Mouse (Mus musculus) c-Kit-positive CD71-positive TER-119-negative erythroid progenitor cells, embryonic 14.5 days (primary cell): ENCODE data around the gene Ntng1.

Experiments used
- DNase-seq: peaks from one replicate; pipeline ENCODE4 v3.0.0-alpha.2; 2013; ENCODE audit warnings: low read depth

Ntng1 gene

GRCm38 (mm10) chr3:110054125-110054524 is 89.7 kb downstream of the Ntng1 start:
- no peak for DNase-seq

DNA sequence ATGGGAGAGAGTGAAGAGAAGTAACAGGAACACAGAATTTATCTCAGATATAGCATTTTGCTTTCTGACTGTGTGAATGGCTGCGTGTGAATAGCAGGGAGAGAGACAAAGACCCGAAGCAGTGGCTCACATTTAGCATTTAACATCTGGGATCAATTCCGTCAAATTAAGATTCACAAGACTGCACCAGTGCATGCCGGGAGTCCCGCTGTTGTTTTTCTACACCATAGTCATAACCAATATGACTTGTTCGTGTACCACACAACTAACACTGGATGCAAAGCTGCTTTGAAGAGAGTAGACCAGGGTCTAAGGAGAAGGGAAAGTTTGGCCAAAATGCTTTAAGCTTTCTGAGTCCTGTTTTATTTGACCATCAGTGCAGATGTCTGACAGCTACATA is 95.7 kb downstream of the Ntng1 start:
- no peak for DNase-seq

DNA sequence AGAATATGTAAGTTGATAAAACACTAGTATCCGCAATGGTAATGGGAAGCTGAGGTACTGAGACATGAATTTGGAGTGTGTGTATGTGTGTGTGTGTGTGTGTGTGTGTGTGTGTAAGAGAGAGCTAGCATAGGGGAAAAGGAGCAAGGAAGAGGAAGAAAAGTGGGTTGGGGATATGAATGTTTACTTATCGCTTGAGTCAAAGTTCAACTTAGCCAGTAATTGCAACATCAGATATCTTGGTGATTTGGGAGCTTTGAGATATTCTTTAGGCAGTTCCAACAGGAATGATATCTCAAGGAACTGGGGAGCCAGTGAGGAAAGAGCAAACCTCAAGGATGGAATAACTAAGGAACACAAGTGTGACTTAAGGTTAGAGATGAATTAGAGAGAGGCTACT is 97.1 kb downstream of the Ntng1 start:
- DNase-seq: no peak

DNA sequence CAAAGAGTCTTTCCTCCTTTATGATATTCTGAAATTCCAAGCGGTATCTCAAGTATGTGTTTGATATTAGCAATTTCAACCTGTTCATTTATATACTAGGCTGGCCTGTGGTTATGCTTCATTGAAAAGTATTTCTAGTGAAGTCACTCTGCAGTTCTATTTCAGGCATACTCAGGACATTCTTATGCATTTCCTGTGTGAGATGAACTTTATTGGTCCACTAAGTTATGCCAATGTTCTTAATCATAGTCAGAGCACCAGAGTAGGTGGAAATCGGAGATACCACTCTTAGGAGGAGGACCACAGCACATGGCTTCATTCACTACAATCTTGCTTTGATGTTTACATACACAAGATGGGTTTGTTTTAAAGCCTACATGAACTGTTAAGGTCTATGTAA is 99.6 kb downstream of the Ntng1 start:
- no peak for DNase-seq

DNA sequence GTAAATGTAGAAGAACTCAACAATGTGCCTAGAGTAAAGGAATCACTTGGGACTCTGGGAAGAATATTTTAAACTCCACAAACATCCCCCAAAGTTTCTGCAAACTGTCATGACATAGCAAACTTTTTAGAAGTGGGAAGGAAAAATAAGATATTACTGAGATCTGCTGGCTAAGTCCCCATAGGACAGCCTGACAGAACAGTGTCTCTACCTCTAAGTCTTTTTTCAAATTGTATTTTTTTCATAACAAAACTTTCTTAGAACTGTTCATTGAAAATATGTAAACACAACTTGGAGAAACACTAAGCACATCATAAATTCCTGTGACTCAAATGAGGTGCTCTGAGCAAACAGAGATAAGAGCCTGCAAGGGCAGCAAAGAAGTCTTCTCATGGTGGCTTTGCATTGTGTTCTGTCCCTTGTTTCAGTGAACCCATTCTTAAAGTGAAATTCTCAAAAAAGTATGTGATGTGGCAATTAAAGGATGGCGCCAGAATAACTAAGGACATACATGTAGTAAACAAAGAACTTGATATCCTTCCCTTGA is 100.1 kb downstream of the Ntng1 start:
- no peak for DNase-seq

DNA sequence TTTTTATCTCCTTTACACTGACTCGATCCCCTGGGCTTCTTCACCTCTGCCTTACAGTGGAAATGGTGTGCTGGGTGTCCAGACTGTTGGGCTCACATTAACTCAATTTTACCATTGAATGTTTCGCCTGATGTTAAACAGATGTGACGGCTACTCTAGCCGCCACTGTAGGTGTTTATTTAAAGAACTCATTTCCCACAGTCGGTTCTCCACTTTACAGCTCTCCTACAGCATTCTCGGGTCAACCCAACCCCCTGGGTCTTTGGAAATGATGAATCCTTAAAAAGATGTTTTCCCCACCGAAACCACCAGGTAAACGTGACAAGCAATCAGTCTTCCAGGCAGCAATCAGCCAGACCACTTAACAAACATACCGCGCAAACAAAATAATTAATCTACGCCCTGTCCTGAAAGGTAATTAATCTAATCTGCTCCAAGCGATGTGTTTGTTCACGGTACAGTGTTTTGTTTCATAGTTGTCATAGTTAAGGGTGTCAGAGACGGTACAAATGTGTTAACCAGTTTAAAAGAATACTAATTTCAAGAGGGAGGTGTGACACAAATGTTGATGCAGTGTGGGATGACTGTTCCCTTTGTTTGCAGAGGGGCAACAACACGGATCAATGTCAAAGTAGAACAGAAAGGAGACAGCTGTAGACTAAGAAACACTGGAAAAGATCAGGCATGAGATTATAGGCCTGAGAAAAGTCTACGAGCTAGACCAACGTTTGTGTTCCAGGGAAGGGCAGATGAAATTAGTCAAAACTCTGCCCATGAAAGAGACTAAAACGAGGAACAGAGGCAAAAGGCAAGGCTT is 120.8 kb downstream of the Ntng1 start:
- DNase-seq: no peak

- DNase-seq: no peak
These were observed 132.8 kb downstream of the Ntng1 start for GRCm38 (mm10) chr3:110010870-110011626.

DNA sequence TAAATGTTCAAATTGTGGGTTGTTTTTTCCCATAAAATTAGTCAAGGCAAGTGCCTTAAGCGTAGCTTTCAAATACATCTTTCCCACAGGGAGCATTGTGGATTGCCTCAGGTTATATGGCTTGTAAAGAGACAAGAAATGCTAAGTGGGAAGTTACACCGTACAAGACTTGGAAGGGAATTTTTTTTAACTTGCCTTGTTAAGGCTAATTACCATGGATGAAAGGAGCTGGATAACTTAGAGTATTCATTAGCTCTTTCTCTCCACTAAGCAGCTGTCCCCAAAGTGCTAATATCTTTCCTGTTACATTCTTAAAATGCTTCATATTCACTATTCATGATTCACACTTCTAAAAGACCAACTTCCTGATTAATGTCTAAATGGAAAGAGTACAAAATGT is 133.4 kb downstream of the Ntng1 start:
- no peak for DNase-seq

DNA sequence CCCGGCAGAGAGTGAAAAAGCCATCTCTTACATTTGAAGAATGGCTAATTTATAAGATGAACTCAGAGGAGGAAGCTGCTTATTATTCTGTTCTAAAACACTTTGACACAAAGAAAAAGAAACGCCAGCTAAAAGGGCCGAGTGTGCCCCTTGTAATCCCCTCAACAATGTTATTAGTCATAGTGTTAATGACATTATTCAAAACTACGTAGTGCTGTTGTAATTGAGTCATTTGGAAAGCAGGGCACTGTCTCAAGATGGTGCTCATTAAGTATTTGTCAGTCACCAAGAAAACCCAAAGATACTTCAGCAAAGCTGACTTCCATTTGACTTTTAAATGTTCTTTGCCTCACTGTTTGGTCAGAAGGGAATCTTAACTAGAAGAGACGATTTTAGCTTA is 143.5 kb downstream of the Ntng1 start:
- no peak for DNase-seq

DNA sequence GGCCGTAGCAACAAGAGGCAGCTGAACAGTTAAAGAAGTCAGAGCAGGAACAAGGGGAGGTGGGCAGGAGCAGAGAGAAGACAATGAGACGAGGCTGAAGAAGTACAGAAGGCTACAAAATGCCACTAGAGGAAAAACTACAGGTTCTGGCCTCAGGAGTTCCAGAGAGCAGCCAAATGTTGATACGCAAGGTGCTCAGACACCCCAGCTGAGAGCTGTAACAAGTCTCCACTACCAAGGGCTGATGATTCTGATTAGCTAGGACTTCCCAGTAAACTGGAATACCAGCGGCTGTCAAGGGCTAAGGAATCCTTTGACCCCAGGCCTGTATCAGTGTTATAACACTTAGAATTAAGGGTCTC is 148.2 kb downstream of the Ntng1 start:
- no peak for DNase-seq

GRCm38 (mm10) chr3:109994978-109995662 is 148.7 kb downstream of the Ntng1 start:
- DNase-seq: no peak

DNA sequence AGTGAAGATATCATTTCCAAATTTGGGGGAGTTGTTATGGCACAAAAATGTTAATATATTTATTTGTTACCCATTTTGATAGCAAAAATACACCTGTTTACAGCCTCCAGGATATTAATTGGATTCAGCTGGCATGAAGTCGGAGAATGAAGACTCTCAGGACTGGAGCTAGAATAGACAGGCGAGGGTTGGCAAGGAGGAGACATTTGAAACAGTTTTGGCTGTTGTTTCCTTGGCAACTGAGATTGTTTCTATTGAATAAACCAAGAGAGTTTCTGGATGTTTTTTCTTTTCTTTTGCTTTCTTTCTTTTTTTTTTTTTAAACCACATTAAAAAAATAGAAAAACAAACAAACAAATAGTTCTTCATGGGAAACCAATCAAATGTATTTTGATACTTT is 159.7 kb downstream of the Ntng1 start:
- no peak for DNase-seq

GRCm38 (mm10) chr3:109977614-109978013 is 166.2 kb downstream of the Ntng1 start:
- DNase-seq: no peak

DNA sequence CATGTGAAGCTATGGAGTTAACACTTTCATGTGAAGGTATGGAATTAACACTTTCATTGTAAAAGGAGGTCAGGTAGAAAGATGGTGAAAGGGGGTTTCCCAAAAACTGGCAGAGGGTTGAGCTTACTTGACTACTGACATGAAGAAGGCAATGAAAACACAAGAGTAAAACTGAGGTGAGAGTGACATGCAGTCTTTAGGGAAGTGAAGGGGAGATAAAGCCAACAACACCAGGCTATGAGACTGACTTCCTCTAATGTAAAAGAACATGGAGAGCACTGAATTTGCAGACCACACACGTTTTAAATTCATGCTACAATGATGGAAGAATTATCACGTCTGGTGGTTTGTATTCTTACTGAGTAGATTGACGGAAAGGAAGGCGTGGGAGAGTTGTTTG is 168.7 kb downstream of the Ntng1 start:
- no peak for DNase-seq

DNA sequence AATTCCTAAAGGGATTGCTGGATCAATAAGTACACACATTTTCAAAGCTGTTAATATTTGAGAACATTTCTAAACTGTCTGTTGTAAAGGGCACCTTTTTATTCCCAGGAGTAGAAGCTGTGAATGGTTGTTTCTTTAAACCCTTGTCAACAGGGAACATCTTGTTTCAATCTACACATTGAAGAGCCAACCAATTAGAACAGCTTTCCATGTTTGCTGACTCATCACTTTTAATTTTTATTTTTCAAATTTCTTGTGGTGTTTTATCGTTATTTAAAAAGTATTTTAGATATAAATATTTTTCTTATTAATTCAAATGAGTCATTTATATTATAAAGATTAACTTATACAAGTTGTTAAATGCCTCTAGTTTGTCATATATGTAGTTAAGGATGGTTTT is 172.3 kb downstream of the Ntng1 start:
- no peak for DNase-seq

DNA sequence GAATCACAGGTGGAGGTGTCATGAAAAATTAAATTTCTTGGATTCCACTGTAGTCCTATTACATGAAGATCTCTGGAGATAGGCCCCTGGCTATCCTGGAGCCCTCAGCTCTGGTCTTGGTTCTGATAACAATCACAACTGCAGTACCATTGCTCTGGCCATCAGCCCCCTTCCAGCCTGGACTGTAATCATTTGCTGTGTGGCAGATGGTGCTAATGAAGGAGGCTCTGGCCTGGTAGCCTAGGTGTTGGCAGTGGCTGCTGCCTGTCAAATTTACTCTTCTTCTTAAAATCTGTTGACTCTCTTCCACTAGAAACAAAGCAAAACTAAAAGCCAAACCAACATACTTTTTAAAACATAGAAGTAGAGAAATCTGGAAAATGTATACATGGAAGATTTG is 173.6 kb downstream of the Ntng1 start:
- DNase-seq: no peak

DNA sequence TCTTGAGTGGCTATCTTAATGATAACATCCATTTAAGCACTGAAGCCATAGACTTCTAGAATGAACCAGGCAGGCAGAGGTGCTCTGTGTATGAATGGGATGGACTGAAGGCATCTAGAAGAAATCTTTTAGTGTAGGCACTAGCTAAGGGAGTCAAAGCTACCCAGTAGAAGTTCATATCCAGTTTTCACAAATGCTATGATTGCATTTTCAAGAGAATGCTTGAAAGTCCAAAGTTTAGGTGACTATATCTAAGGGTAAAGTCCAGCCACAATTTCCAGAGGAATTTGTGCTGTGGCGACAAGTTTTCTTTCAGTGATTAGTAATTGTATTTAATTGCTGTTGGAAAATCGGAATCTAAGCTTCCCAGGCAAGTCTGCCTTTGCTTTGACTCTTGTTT is 181.2 kb downstream of the Ntng1 start:
- DNase-seq: no peak

DNA sequence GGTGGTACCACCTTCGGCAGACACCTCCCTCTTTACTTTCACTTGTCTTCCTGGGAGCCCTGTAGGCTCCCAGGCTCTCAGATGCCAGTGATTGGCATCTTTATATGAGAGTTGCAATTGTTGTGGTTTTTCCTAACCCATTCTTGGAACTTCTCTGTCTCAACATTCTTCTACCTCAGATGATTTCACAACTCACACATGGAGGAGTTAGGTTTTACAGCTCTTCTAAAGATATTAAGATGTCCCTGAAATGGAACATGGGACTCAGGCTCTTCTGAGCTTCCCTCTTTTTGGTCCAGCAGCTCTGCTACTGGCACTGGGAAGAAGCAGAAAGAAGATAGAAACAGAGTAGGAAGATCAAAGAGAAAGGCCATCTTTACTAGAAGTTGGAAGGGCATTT is 200.9 kb downstream of the Ntng1 start:
- no peak for DNase-seq

DNA sequence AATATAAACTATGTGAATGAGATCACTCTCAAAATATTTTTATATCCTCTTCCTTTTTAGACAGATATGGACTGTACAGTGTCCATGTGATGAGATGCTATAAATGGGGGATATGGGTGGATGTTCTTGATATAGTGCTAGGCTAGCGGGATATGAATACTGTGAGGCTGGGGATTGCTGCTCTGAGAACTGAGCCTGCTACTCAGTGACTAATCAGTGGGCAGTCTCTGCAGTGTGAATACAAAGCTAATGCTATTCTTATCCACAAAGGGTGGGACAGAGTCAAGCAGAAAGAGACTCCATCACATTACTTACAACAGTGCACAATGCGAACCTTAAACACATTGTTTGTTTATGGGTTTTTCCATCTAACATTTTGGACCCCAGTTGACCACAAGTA is 206.2 kb downstream of the Ntng1 start:
- DNase-seq: no peak

DNA sequence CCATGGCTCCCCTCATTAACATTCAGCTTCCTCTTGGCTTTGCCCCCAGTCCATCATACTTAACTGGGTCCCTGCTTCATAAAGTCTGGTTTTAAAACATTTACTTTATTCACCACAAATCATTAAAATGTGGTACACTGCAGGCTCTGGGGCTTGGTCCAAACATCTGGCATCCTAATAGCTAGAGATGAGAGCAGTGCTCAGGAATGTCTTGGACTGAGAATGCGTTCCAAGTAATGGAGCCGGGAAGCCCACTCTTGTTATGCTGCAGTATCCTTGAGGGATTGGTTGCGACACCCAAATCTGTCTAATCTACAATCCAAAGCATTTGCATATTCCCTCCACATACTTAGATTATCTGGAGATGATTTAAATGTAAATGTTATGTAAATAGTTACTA is 207.5 kb downstream of the Ntng1 start:
- no peak for DNase-seq

- no peak for DNase-seq
These were observed 211.6 kb downstream of the Ntng1 start for GRCm38 (mm10) chr3:109932261-109932660.

DNA sequence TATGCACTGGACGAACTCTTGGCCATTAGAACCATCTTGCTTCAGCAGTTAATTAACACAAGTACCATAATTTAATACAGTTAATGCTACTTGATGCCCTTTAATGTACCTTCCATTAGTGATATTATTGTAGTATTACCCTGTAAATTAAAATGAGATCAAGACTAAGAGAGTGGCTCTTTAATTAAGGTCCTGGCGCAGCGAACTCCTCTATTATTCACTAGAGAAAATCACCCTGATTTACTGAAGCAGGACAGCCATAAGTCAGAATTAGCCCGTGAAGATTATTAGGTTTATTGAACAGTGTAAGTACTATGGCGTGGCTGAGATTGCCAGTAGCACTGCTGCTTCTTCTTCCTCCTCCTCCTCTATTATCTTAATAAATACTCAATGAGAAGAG is 212.8 kb downstream of the Ntng1 start:
- DNase-seq: no peak

DNA sequence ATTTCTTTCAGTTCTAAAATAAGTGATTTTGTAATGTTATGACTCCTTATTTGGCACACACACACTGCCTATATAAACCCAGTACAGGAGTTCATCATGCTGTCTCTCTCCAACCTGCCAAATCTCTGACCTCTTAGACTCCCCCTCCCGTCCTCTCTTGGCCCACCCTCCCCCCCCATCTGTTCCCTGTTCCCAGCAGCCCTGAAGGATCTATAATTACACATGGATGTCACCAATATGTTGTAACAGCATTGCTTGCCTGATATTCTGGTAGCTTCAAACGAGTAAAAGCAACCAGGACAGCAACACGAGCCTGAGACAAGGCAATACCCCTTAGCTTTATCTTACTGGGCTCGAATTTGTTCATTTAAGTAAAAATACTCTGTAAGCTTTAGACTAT is 220.0 kb downstream of the Ntng1 start:
- no peak for DNase-seq
